Mouse (Mus musculus) central nervous system, embryonic 14 days (tissue): ENCODE results near the gene Gm11397. TPM values are rescaled to one million over a fixed set of nuclear protein-coding genes. Genes with fewer than 3 reads are reported as not detected.

Source experiments
- polyA plus RNA-seq: library from polyadenylated mRNA; depleted of rRNA; stranded (reverse); fragments of >200 nt; gene quantifications from 2 replicates; pipeline ENCODE4 v1.2.3, GENCODE M21; 2012; rRNA removed

Gm11397 gene
- not detected in 2 replicates for polyA plus RNA-seq

DNA sequence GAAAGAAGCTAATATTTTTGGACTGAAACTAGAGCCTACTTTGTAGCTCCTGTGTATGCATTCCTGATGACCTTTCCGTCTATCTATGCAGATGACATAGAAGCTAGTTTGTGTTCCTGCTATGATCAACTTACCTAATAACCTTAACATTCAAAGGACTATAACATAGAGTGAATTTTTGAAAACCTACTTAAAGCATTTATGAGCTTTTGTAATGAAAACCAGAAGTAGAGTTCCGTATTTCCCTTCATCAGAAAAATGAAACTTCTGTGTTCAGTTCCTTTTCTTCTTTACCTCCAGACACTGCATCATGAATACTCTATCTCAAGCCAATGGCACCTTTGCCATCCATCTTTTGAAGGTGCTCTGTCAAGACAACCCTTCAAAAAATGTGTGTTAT, at the start of gene Gm11397:
Gene Gm11397 (plus strand): TSS at position 301 of the 400 bp plus-strand sequence.

Other genes with a start within 250 kb of the Gm11397 start
- gene Serpinb9c, start 236.0 kb upstream of the Gm11397 start, polyA plus RNA-seq, result not detected in 2 replicates
- not detected in 2 replicates for gene Serpinb9d, start 202.8 kb upstream of the Gm11397 start, polyA plus RNA-seq
- not detected in 2 replicates for gene Serpinb9e, start 146.1 kb upstream of the Gm11397 start, polyA plus RNA-seq
- not detected in 2 replicates for gene Serpinb9f, start 71.7 kb upstream of the Gm11397 start, polyA plus RNA-seq
- gene Serpinb9g, start 89.0 kb downstream of the Gm11397 start, polyA plus RNA-seq, result not detected in 2 replicates